Mouse (Mus musculus) testis, adult 2 months (tissue): ENCODE data around the gene Dach1. TPM values are rescaled to one million over a fixed set of nuclear protein-coding genes. Genes with fewer than 3 reads are reported as not detected.

Source experiments
- H3K27ac ChIP-seq: fragments of 200-500 bp; 2 replicates; pipeline ENCODE4 v1.5.1; 2012; ENCODE audit warnings: low read depth, low read length; ENCODE audit not compliant: control insufficient read depth, insufficient read depth
- H3K27me3 ChIP-seq: fragments of 200-500 bp; 2 replicates; pipeline ENCODE4 v1.6.1; 2012; ENCODE audit warnings: mild to moderate bottlenecking, low read length, moderate library complexity; ENCODE audit not compliant: control insufficient read depth, insufficient read depth
- H3K36me3 ChIP-seq: fragments of 200-500 bp; 2 replicates; pipeline ENCODE4 v1.6.1; 2012; ENCODE audit warnings: mild to moderate bottlenecking, low read length; ENCODE audit not compliant: control insufficient read depth, insufficient read depth
- H3K4me1 ChIP-seq: fragments of 200-500 bp; 2 replicates; pipeline ENCODE4 v1.6.1; 2012; ENCODE audit warnings: low read length; ENCODE audit not compliant: control insufficient read depth, insufficient read depth
- H3K4me3 ChIP-seq: fragments of 200-500 bp; 2 replicates; pipeline ENCODE4 v1.5.1; 2012; ENCODE audit warnings: low read depth, mild to moderate bottlenecking, low read length, moderate library complexity, mixed read lengths; ENCODE audit not compliant: control insufficient read depth
- CTCF ChIP-seq: fragments of 200-500 bp; IDR thresholded peaks from 2 replicates; pipeline ENCODE4 v1.5.1; 2012; ENCODE audit warnings: low read depth, mild to moderate bottlenecking, inconsistent platforms, low read length, moderate library complexity; ENCODE audit not compliant: control insufficient read depth, insufficient read depth, insufficient replicate concordance
- POLR2A ChIP-seq: fragments of 200-500 bp; IDR thresholded peaks from 2 replicates; pipeline ENCODE4 v1.6.1; 2012; ENCODE audit warnings: low read depth, mild to moderate bottlenecking, inconsistent platforms, low read length, moderate library complexity; ENCODE audit not compliant: control insufficient read depth
- polyA plus RNA-seq: library from polyadenylated mRNA; depleted of rRNA; stranded (reverse); fragments of >200 nt; gene quantifications from 2 replicates; pipeline ENCODE4 v1.2.3, GENCODE M21; 2012

Dach1 gene
- polyA plus RNA-seq, 1 experiment: 0.31 TPM

GRCm38 (mm10) chr14:98084720-98085119 is 84.8 kb downstream of the Dach1 start:
- Histone ChIP-seq H3K36me3 (no peaks in the 10 kb centered on the region), H3K27me3 (no peaks in the 10 kb centered on the region), H3K4me1 (no peaks in the 10 kb centered on the region), H3K4me3 (no peak overlapping the region), H3K27ac (no peak overlapping the region)
- TF ChIP-seq CTCF (no peak), POLR2A (no peak)

DNA sequence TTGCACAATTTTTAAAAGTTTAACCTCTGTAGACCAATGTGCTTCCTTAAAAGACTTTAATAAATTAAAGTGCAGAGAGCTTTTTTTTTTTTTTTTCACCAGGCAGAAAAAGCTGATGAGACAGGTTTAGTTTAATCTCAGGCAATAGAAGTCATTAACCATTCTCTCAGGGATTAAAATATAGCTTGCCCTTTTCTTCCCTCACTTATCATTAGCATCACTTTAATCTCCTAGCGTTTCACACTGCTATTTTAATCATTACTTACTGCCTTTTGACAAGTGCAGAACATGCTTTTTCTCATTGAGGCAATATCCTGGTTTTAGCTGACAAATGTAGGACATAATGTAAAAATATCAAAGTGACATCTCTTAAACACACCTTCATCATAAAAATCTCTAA is 86.1 kb downstream of the Dach1 start:
- Histone ChIP-seq H3K4me3 (no peak overlapping the region), H3K36me3 (no peaks in the 10 kb centered on the region), H3K27ac (no peak overlapping the region), H3K27me3 (no peaks in the 10 kb centered on the region), H3K4me1 (no peaks in the 10 kb centered on the region)
- TF ChIP-seq CTCF (no peak), POLR2A (no peak)

GRCm38 (mm10) chr14:98080014-98080413 is 89.6 kb downstream of the Dach1 start:
- H3K36me3 ChIP-seq: no peaks in the 10 kb centered on the region
- no peak overlapping the region for H3K27ac ChIP-seq
- TF ChIP-seq CTCF: no peak
- no peak for TF ChIP-seq POLR2A
- no peak overlapping the region for H3K4me3 ChIP-seq
- no peaks in the 10 kb centered on the region for H3K27me3 ChIP-seq
- no peaks in the 10 kb centered on the region for H3K4me1 ChIP-seq

- Histone ChIP-seq H3K27me3 (no peaks in the 10 kb centered on the region), H3K27ac (no peak overlapping the region), H3K4me3 (no peak overlapping the region), H3K4me1 (no peaks in the 10 kb centered on the region), H3K36me3 (no peaks in the 10 kb centered on the region)
- TF ChIP-seq POLR2A (no peak), CTCF (no peak)
These were observed 91.6 kb downstream of the Dach1 start for GRCm38 (mm10) chr14:98077996-98078395.

GRCm38 (mm10) chr14:98073421-98074080 is 96.0 kb downstream of the Dach1 start:
- no peaks in the 10 kb centered on the region for H3K4me1 ChIP-seq
- no peaks in the 10 kb centered on the region for H3K36me3 ChIP-seq
- H3K27ac ChIP-seq: no peak overlapping the region
- no peaks in the 10 kb centered on the region for H3K27me3 ChIP-seq
- H3K4me3 ChIP-seq: no peak overlapping the region
- no peak for TF ChIP-seq CTCF
- no peak for TF ChIP-seq POLR2A

- TF ChIP-seq CTCF (no peak), POLR2A (no peak)
- no peaks in the 10 kb centered on the region for H3K36me3 ChIP-seq
- H3K4me3 ChIP-seq: no peak overlapping the region
- H3K27me3 ChIP-seq: no peaks in the 10 kb centered on the region
- H3K4me1 ChIP-seq: no peaks in the 10 kb centered on the region
- H3K27ac ChIP-seq: no peak overlapping the region
These were observed 96.7 kb downstream of the Dach1 start for GRCm38 (mm10) chr14:98072647-98073420.

DNA sequence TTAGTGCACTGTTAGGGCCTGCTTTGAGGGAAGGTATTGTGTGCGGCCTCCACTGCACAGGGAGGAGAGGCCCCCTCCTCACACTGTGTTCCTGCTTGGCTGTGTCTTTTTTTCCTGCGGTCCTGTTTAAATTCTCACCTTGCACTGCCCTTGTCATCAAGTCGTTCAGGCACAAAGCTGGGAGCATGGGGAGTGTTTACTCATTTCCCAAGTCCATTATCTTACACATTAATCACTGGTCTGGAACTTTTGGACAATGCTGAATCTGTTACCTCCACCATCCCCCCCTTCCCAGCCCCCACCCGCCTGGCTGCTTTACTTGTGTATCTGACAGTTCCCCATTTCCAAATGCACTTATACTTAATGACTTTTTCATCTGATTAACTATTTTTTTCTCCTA is 97.7 kb downstream of the Dach1 start:
- Histone ChIP-seq H3K27ac (no peak overlapping the region), H3K4me3 (no peak overlapping the region), H3K27me3 (no peaks in the 10 kb centered on the region), H3K4me1 (no peaks in the 10 kb centered on the region), H3K36me3 (no peaks in the 10 kb centered on the region)
- TF ChIP-seq CTCF: no peak
- no peak for TF ChIP-seq POLR2A
